Mouse (Mus musculus) layer of hippocampus, postnatal 14 days (tissue): ENCODE measurements around the gene Adarb2. TPM values are rescaled to one million over a fixed set of nuclear protein-coding genes. Genes with fewer than 3 reads are reported as not detected.

Experiments used
- DNase-seq, 2 experiments: peaks; one replicate each; pipeline ENCODE4 v3.0.0; 2021 to 2022; ENCODE audit warnings: low spot score in 2 of 2, mixed read lengths in 1 of 2
- total RNA-seq, 2 experiments: library from RNA; stranded (reverse); gene quantifications; 2 replicates each; pipeline ENCODE4 v1.2.3; 2021

Adarb2 gene
- total RNA-seq, 2 experiments from 2014 or later = 30.5 to 35.8 TPM

GRCm38 (mm10) chr13:8644805-8645679 is 442.4 kb downstream of the Adarb2 start:
- DNase-seq = no peak

- no peak for DNase-seq
Measured at GRCm38 (mm10) chr13:8649261-8649660, 446.6 kb downstream of the Adarb2 start.

- DNase-seq = no peak
Measured at GRCm38 (mm10) chr13:8664615-8665240, 462.1 kb downstream of the Adarb2 start.

GRCm38 (mm10) chr13:8677174-8677573 is 474.5 kb downstream of the Adarb2 start:
- no peak for DNase-seq

GRCm38 (mm10) chr13:8680470-8681129 is 477.9 kb downstream of the Adarb2 start:
- DNase-seq = no peak

GRCm38 (mm10) chr13:8691448-8691847 is 488.8 kb downstream of the Adarb2 start:
- DNase-seq = no peak

- no peak for DNase-seq
Measured at GRCm38 (mm10) chr13:8692787-8693186, 490.1 kb downstream of the Adarb2 start.

GRCm38 (mm10) chr13:8698451-8698850 is 495.8 kb downstream of the Adarb2 start:
- DNase-seq = no peak

- DNase-seq = no peak
Measured at GRCm38 (mm10) chr13:8699831-8700230, 497.2 kb downstream of the Adarb2 start.

- no peak for DNase-seq
Measured at GRCm38 (mm10) chr13:8700981-8701380, 498.3 kb downstream of the Adarb2 start.

- no peak for DNase-seq
Measured at GRCm38 (mm10) chr13:8705296-8705695, 502.6 kb downstream of the Adarb2 start.

GRCm38 (mm10) chr13:8713377-8713776 is 510.7 kb downstream of the Adarb2 start:
- DNase-seq = no peak

GRCm38 (mm10) chr13:8729972-8730645 is 527.4 kb downstream of the Adarb2 start:
- no peak for DNase-seq

GRCm38 (mm10) chr13:8737139-8737865 is 534.6 kb downstream of the Adarb2 start:
- DNase-seq = peak; percentile 32 to 47

- no peak for DNase-seq
Measured at GRCm38 (mm10) chr13:8742792-8743191, 540.1 kb downstream of the Adarb2 start.

- DNase-seq = no peak
Measured at GRCm38 (mm10) chr13:8744565-8744964, 541.9 kb downstream of the Adarb2 start.

- no peak for DNase-seq
Measured at GRCm38 (mm10) chr13:8745596-8745995, 542.9 kb downstream of the Adarb2 start.

GRCm38 (mm10) chr13:8749451-8749850 is 546.8 kb downstream of the Adarb2 start:
- no peak for DNase-seq

- DNase-seq = no peak
Measured at GRCm38 (mm10) chr13:8760940-8761339, 558.3 kb downstream of the Adarb2 start.

- no peak for DNase-seq
Measured at GRCm38 (mm10) chr13:8769654-8770227, 567.1 kb downstream of the Adarb2 start.
